Mouse (Mus musculus): ENCODE results near the gene Atp1a3.

Atp1a3 gene

DNA sequence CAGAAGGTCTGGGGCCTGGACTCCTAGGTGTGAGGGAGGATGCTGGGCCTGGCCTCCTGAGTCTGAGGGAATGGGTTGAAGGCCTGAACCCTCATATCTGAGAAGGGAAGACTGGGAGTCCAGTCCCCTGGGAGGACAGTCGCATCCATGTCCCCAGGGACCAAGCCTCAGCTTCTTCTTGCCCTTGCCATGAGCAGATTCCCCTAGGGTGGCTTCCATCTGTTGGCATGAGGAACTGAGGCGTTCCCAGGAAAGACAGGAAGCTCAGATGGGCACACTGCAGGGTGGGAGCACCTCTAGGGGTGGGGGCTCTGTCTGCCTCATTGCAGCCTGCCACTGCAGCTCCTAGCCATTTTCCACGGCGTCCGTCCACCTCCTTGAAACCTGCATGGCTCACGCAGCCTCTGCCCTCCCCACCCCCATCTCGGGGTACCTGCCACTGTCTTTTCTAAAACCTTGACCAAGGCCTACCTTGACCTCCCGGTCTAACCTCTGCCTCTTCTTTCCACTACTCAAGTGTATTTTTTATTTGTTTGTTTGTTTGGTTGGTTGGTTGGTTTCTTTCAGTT, 1.9 kb downstream of the Atp1a3 start:
- no peak for DNase-seq (ENCODE audit: low read depth)

DNA sequence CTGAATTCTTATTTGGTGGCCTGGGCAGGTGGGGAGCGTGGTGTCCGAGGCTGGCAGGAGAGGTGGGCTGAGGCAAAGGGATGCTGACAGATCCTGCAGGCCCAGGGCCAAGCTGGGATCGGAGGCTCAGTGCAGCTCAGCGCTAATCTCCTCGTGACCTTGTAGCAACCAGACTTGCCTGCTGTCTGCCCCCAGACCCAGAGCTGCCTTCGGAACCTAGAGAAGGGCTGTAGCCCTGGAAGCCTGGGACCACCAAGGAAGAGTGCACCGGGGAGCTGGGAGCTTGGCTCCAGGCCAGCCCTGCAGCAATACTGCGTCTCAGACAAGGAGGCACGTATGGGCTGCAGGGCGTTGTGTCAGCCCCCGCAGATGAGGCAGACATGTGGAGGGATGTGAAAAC, 2.5 kb downstream of the Atp1a3 start:
- DNase-seq (ENCODE audit: low read depth): no peak

DNA sequence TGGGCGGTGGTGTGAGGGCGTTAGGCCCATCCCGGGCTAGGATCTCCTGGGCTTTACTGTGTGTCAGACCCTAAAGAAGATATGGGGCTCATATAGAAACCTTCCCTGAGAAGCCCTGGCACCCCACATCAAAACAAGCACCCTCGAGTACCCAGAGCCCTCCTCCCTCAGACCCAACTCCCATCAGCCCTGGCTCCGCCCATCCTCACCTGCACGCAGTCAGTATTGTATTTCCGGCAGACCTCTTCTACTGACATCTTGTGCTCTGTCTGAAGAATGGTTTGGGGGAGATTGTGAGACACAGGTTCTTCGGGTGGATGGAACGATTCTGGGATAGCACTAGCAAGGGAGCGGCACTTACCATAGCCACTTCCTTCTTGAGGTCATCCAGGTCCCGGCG, 5.0 kb downstream of the Atp1a3 start:
- no peak for DNase-seq (ENCODE audit: low read depth)

DNA sequence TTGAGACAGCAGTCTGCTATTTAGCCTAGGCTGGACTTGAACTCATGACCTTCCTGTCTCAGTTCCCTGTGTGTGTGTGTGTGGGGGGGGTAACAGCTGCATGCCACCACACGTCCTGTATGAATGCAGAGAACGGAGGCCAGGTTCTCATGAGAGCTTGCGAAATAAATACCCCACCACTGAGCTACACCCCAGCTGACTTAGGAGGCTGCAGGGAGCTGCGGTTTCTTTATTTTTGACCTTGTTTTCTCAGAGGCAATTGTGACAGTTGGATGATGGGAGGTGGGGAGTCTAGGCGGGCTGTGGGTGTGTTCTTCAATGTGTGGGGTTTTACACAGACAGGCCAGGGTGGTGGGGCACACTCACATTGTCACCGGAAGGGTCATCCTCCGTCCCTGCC, 5.5 kb downstream of the Atp1a3 start:
- DNase-seq (ENCODE audit: low read depth): peak; percentile 43

DNA sequence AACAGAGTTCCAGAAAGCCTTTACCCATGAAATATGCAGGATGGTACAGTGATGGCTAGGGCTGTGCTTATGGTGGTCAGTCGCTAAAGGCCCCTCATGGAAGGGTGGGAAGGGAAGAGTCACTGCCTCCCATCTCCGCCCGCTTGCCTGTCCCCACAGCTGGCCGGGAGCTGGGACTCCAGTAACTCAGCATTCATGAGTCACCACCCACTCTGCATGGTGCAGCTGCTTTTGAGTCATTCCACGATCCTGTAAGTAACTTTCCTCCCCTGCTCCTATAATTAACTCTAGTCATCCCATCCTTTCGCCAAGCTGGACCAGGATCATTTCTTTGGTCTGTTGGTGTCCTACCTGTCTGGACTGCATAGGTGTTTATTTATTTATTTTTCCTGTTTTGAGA, 12.7 kb downstream of the Atp1a3 start:
- DNase-seq (ENCODE audit: low read depth): peak; percentile 34

DNA sequence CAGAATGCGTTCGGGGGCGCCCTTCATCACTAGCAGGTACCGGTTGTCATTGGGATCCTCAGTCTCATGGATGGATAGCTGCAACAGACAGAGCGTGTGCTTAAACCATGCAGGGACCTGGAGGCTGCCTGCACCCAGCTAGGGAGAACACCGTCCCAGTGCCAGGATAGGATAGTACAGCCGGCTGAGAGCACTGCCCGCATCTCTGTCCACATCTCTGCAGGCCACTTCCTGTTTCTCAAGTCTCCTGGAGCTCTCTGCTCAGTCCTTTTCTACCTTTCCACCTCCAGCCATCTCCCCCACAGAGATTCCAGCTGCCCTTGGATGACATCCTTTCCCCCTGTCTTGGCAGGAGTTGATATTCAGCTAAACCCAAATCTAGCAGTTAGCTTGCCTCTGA, 15.3 kb downstream of the Atp1a3 start:
- DNase-seq (ENCODE audit: low read depth): no peak

DNA sequence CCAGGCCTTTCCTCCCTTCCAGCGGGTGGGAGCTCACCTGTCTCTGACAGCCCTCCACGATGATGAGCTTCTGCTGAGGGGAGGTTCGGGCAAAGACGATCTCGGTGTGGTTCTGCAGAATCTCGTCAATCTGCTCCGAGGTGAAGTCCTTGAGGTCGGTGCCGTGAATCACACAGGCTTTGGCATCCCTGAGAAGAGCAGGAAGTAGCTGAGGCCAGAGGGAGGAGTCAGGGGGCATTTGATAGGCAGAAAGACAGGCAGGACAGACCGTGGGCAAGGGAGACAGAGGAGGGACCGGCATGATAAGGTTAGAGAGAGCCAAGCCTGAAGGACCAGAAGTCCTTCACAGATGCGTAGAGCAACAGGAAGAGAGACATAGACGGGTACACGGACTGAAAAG, 17.8 kb downstream of the Atp1a3 start:
- no peak for DNase-seq (ENCODE audit: low read depth)

DNA sequence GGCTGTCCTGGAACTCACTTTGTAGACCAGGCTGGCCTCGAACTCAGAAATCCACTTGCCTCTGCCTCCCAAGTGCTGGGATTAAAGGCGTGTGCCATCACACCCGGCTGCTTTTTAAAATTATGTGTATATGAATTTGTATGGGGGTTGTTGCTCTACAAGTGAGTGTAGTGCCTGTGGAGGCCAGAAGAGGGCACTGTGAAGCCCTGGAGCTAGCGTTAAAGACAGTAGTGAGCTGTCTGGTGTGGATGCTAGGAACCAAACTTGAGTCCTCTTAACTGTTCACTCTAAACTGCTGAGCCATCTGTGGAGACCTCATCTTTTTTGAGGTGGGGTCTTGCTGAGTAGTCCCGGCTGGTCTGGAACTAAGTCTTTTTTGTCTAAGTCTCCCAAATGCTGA, 20.0 kb downstream of the Atp1a3 start:
- DNase-seq (ENCODE audit: low read depth): no peak

DNA sequence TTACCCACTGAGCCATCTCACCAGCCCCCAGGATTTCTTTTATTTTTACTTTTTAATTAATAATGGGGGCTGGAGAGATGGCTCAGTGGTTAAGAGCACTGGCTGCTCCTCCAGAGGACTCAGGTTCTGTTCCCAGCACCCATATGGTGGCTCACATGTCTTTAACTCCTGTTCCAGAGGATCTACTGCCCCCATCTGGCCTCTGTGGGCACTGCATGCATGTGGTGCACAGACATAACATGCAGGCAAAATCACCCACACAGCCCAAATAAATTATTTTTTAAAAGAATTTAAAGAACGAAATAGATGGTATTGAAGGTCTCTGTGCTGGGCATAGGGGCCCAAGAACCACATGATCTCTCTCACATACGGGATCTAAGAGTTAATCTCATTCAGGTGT, 21.5 kb downstream of the Atp1a3 start:
- DNase-seq (ENCODE audit: low read depth): no peak

DNA sequence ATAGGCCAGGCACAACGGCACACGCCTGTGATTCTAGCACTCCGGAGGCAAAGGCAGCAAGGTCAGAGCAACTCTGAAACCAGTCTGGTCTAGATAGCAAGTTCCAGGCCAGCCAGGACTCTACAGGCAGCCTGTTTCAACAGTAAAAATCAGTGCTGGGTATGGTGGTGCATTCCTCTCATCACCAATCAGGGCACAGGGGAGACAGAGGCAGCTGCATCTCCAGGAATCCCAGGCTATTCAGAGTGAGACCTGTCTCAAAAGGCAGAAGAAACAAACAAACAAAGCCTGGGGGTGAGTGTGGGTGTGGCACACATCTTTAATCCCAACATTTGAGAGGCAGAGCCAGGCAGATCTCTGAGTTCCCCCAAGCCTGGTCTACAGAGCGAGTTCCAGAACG, 22.4 kb downstream of the Atp1a3 start:
- no peak for DNase-seq (ENCODE audit: low read depth)

DNA sequence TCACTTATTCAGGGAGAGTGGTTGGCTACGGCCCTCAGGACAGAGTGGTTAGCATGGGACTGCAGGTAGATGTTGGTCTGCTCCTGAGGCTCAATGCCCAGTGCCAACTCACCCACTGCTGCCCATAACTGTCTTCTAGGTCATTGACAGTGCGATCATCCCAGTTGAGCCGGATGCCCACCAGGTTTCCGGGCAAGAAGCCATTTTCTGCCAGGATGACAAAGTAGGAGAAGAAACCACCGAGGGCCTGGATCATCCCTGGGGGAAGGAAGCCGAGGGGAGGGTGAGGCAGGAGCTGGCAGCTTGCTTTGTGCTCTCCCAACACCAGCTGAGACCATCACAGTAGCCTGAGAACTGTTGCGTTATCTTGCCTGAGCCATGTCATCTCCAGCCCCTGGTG, 25.3 kb downstream of the Atp1a3 start:
- no peak for DNase-seq (ENCODE audit: low read depth)

DNA sequence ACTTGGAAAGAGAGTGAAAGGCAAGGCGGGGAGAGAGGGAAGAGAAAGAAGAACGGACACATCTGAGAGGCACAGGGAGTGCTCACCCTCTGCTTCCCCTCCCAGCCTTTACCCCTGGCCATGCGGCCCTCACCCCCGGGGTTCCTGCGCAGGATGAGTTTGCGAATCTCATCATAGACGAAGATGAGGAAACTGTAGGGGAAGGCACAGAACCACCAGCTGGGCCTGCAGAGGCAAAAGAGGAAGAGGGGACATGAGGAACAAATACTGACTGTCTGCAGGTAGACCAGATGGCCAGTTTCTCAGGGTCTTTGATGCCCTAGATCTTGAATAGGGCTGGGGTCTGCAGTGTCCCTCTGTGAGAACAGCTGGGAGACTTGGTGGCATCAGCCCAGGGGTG, 27.0 kb downstream of the Atp1a3 start:
- no peak for DNase-seq (ENCODE audit: low read depth)

DNA sequence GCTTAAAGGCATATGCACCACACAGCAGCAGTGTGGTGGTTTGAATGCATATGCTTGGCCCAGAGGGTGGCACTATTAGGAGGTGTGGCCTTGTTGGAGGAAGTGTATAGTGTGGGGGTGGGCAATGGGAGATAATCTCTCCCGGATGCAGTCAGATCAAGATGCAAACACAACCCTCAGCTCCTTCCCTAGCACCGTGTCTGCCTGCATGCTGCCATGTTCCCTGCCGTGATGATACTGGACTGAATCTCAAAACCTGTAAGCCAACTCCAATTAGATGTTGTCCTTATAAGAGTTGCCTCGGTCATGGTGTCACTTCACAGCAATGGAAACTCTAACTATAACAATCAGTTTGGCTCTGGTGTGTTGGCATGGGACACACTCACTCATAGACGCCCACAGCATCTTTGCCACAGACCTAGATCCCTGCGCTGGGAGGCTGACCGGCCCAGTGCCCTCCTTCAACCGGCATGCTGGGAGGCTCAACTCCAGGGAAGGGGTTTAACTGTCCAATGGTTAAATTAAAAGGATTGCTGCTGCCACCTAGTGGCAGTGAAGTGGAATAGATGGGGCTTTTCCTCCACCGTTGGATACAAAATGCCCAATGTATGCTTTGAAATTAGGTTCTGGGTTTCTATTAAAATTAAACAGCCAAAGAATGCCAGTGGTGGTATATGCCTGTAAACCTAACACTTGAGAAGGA, 30.7 kb downstream of the Atp1a3 start:
- no peak for DNase-seq (ENCODE audit: low read depth)

DNA sequence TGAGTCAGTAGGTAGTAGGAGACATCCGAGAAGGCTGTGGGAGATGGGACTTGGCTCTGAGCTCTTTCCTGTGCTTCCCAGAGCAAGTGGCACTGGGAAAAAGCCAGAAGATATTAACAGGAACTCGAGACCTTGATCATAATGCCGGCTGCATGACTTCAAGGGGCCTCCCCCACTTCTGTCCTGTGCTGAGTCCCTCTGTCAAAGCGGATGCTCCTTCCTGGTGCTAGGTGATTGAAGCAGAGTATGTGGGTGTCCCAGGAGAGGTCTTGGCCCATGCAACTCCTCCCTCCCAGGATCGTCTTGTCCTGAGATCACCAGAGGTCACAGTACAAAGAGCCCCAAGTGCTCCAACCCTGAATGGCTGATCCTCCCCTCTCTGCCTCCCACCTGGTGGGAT, 31.9 kb downstream of the Atp1a3 start:
- no peak for DNase-seq (ENCODE audit: low read depth)

DNA sequence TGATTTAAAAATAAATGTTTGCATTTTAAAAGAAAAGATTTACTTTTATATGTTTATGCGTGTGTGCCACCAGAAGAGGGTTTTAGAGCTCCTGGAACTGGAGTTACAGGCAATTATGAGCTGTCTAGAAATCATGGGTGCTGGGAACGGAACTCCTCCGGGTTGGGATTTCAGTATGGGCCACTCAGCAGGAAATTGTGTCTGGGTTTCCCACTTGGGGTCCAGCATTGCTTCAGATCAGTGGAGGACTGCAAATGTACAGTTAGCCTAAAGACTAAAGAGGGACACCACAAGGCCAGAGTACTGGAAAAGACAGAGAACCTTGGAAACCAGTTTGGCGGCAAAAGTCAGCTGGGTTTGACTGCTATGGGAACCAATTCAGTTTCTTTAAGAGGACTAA, 32.5 kb downstream of the Atp1a3 start:
- DNase-seq (ENCODE audit: low read depth): no peak

DNA sequence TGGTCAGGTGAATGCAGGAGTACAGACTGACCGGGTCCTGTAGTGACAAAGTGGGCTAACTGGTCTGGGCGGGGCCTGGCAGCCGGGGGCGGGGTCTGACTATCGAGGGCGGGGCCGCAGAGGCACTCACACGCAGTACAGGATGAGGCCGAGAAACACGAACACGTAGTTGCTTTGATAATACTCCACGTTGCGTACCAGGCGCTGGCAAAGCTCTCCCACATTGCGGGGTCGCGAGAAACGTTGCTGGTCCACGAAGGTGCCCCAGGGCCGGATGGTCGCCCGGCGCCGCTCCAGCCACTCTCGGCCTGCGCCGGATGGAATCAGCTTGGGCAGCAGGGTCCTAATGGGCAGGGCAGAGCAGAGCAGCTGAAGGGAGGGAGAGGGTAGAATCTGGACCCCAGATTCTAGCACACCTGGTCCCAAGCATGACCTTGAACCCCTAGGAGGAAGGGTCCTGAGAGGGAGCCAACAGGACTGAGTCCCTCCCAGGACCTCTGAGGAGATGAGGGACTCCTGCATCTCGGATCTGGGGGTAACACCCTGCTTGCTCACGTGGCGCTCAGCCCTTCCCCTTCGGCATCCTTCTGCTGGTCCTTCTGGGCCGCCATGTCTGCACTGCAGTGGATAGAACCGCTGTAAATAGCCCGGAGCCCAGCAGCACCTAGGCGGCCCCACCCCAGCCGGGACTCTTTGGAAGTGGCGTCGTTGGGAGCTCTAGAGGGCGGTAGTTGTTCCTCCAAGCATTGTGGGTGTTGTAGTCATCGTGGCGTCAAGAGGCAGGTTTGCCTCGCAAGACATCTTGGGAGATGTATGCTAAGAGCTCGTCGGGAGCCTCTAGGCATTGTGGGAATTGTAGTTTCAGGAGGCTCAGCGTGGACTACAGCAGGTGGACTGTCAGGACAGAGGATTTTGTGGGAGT, 33.5 kb downstream of the Atp1a3 start, which contains the start of gene Rabac1:
Gene Rabac1, minus strand, starts transcription at position 783 of the 922 bp plus-strand sequence.
- DNase-seq (ENCODE audit: low read depth): peak; percentile 89

DNA sequence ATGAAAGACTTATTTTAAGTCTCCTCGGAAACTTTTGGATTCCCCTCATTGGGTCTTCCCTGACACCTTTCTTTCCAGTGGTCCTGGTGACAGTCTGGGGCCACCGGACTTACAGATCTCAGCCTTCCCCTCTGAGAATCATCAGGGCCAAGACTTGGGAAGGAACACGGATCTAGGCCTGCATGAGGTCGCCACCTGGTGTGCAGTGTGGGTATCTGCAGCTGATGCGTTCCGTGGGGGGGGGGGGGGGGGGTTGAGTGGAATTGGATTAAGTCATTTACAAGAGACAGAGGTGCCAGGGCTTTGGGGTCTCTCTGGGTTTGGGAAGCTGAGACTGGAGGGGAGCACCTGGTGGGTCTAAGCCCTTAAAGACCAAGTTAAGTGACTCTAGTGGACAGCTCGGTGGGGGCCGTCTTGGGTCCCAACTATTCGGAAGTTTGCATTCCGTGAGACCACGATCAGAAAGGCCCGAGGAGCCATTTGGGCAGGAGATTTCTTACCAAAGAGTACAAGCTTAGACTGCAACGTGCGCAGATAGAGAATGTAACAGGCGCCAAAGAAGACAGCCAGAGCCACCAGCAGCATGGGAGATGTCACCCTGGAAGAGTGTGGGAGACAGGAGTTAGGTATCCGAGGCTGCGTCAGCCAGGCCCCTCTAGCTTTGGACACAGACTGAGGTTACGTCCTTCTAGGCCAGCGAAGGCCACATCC, 34.3 kb downstream of the Atp1a3 start:
- no peak for DNase-seq (ENCODE audit: low read depth)

DNA sequence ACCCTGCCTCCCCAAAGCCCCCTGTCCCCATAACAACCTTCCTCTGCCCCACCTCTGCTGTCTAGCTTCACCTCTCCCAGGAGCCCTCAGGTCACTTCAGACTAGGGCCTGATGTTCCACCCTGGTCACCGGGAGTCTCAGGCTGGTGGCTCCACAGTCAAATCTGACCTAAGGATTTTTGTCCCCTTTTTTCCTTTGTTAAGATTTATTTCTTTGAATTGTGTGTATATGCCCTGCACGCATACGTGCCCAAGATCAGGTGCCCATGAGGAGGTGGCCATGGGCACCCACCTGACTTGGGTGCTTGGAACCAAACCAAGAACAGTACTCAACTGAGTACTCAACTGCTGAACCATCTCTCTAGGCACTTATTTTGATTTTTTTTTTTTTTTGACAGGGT, 35.4 kb downstream of the Atp1a3 start:
- no peak for DNase-seq (ENCODE audit: low read depth)

DNA sequence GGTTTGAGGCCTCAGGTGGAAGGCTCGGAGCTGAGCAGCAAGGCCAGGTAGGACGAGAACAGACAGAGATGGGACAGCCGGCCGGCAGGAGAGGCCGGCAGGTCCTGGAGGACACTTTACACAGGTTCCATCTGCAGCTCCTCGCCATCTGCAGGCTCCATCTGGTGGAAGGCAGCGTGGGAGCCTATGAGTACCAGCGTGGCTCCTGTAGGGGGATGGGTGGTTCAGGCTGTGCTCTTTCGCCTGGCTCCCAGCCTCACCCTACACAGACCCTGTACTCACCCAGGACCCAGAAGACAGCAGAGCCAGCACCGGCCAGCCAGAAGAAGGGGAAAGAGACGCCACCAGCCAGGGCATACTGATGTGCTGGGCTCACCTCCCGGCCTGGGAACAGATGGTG, 36.0 kb downstream of the Atp1a3 start:
- DNase-seq (ENCODE audit: low read depth): no peak

DNA sequence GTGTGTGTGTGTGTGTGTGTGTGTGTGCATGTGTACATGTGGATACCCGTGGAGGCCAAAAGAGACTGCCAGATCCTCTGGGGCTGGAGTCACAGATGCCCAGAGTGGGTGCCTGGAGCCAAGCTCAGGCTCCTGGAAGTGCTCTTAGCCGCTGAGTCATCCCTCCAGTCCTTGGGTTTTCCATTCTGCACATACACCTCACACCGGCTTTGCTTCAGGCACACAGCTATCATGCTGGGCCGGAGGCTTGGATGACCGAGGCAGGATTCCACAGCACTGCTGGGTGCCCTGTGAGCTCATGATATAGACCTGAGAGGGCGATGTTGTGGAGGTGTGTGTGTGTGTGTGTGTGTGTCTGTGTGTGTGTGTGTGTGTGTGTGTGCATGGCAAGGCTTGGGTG, 37.3 kb downstream of the Atp1a3 start:
- no peak for DNase-seq (ENCODE audit: low read depth)

DNA sequence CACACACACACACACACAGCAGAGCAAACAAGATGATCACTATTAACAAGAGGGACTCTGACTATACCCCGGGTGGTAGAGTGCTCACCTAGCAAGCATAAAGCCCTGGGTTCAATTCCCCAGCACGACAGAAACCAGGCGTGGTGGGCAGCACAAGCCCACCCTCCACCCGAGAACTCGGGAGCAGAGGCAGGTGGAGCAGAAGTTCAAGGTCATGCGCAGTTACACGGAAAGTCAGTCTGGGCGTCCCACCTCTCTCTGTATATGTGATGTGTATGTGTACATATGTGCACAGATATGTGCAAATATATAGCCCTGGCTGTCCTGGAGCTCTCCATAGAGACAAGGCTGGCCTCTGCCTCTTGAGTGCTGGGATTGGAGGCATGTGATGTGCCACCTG, 37.8 kb downstream of the Atp1a3 start:
- DNase-seq (ENCODE audit: low read depth): no peak

DNA sequence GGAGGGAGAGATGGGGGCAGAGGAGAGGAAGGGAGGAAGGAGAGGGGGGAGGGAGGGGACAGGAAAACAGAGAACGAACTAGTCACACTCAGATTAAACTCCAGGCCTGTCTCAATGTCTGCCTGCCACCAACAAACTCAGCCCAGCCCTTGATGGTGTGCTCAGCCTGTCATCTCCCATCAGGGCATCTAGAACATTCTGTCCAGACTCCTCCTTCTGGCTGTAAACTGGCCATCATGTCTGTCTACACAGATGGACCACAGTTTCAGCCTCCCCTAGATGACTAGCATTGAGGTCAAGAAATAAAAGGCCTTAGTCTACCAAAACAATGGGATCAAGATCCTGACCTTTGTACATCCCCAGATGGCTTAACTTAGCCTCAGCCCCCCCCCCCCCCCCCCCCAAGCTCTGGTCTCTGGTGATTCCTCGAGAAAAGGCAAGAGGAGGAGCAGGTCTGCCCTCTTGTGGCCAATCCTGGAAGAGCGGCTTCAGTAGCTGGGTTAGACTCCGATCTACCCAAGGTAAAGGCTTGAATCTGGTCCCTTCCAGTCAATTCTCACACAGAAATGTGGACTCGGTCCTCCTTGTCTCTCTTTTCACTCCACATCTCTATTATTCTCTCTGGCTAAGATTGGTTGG, 40.7 kb downstream of the Atp1a3 start:
- peak; percentile 51 for DNase-seq (ENCODE audit: low read depth)

Data from fibroblast of lung, adult 2 months (primary cell).